Mouse (Mus musculus) lung, adult 2 months (tissue): ENCODE data around the gene Mgrn1.

Source experiments
- CTCF ChIP-seq: fragments of 200-500 bp; IDR thresholded peaks from 2 replicates; pipeline ENCODE4 v1.5.1; 2011; ENCODE audit warnings: mild to moderate bottlenecking, low read length, control low read depth; ENCODE audit not compliant: insufficient read depth
- POLR2A ChIP-seq: fragments of 200-500 bp; IDR thresholded peaks from 2 replicates; pipeline ENCODE4 v1.6.1; 2011; ENCODE audit warnings: low read depth, mild to moderate bottlenecking, control low read depth, low read length, borderline replicate concordance; ENCODE audit errors: extremely low read depth

DNA sequence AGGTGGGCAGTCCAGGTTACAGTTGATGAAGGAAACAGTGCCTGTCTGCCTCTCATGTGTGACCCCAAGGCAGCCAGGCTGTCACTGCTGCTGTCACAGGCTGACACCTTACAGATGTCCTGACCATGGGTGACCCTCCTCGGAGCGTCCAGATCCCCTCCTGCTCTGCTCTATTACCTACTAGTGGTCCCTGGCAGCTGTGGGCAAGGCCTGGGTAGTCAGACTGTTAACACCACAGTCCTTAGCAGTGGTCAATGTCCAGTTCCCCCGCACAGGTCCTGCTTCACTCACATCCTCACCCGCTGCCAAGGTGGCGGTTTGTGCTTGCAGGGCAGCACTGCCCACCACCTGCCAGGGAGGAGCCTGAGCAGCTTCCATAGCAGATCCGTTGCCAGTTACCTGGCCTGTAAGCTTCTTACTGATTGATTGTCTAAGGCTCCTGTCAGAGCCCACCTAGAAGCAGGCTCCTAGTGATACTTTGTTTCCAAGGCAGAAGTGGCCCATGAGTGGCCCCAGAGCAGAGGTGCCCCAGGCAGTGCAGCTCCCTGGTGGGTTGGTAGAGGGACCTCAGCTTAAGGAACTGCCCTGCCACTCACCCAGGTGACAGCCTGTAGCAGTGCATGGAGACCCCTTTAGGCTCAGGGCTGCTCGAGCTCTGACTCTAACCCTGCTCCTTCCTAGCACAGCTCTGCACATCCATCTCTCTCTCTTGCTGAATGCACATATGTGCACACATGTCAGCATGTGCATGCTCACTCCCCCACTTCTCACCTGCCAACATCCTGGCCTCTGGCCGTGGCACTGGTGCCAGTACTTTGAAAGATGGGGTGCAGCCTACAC lies 51.5 kb downstream of the Mgrn1 start:
- no peak for TF ChIP-seq CTCF
- TF ChIP-seq POLR2A, result no peak
